Mouse (Mus musculus) bone marrow macrophage, adult 2 months (primary cell): Measurements from ENCODE around the gene Ift22.

Experiments used
- CTCF ChIP-seq: IDR thresholded peaks from 2 replicates; pipeline ENCODE4 v1.5.1; 2012; ENCODE audit warnings: low read depth, mild to moderate bottlenecking, low read length, moderate library complexity
- POLR2A ChIP-seq: IDR thresholded peaks from 2 replicates; pipeline ENCODE4 v1.6.1; 2012; ENCODE audit warnings: mild to moderate bottlenecking, low read depth, low read length, borderline replicate concordance

GRCm38 (mm10) chr5:136945084-136945483 is 37.1 kb downstream of the Ift22 start:
- TF ChIP-seq POLR2A: no peak
- TF ChIP-seq CTCF: no peak
